ENCODE assay signal across 8 mouse cellular contexts in the genomic region with DNA sequence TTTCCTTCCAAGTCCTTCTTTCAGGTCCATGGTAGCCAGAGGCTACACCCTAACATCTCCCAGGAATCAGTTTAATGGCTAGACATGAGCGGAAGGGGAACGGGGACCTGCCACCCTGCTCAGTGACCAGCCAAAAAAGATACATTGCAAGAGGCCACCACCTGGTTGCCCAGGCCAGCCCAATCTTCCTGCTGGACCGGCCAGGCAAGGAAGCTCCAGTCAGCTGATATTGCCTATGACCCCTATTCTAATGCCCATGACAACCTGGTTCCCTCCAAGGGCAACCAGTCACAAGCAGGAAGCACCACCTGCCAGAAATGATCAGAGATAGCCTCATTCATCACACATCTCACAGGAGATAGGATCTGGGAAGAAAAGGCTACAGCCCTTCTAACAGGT. TPM values are rescaled to one million over a fixed set of nuclear protein-coding genes. Genes with fewer than 3 reads are reported as not detected.
A peak's percentile ranks its signal among the peaks of the same experiment; 100 is the strongest.
DNase-seq lines count a peak whose midpoint lies in the region; ATAC-seq and TF ChIP-seq lines count a peak whose summit lies in the region.

No protein-coding gene starts in this region.

- ATAC-seq in heart, postnatal 0 days (ENCODE audit: insufficient read depth, low read depth): no peak
- ATAC-seq in liver, embryonic 16.5 days (ENCODE audit: low read depth): no peak
- ATAC-seq in monocyte, adult 5-6 weeks (replicated peaks; ENCODE audit: insufficient number of reproducible peaks, low FRiP score, low TSS enrichment, poor library complexity, severe bottlenecking): no peak

- WGBS in heart, embryonic 10.5 days: 85% methylated on average over 3 of the region's 3 CpGs
- WGBS in heart, postnatal 0 days: 82% methylated on average over 3 of the region's 3 CpGs
- WGBS in liver, embryonic 16.5 days (ENCODE audit: insufficient replicate concordance): 53% methylated on average over 3 of the region's 3 CpGs

- in situ Hi-C loops in ES-E14 (cut with MboI; ENCODE audit: low sequenced_read_pairs in 2 of 2, unreplicated experiment in 2 of 2): no loop called here

- peaks cover 18% of the 10 kb centered on the region for H3K27me3 ChIP-seq in heart, embryonic 10.5 days (ENCODE audit: insufficient read depth, poor library complexity, severe bottlenecking)
- no peaks in the 10 kb centered on the region for H3K27me3 ChIP-seq in heart, postnatal 0 days (ENCODE audit: control insufficient read depth, insufficient read depth, low read length)
- no peaks in the 10 kb centered on the region for H3K27me3 ChIP-seq in liver, embryonic 16.5 days (ENCODE audit: control insufficient read depth, insufficient read depth, low read depth, low read length)

- no peak for DNase-seq in heart, embryonic 10.5 days (ENCODE audit: low spot score)
- DNase-seq in heart, postnatal 14 days: no peak
- no peak for DNase-seq in ES-E14 (ENCODE audit: low read depth, low spot score)
- DNase-seq in heart, postnatal 0 days (ENCODE audit: low spot score): no peak
- DNase-seq in embryo, embryonic 11 days: no peak
- no peak for DNase-seq in adrenal gland, adult 8-10 months

- no peaks in the 10 kb centered on the region for H3K9me3 ChIP-seq in heart, embryonic 10.5 days
- H3K9me3 ChIP-seq in ES-E14 (ENCODE audit: control insufficient read depth, insufficient read depth, low read depth, low read length): no peaks in the 10 kb centered on the region
- H3K9me3 ChIP-seq in heart, postnatal 0 days (replicated peaks; ENCODE audit: control insufficient read depth, low read length): no peaks in the 10 kb centered on the region
- H3K9me3 ChIP-seq in liver, embryonic 16.5 days (replicated peaks; ENCODE audit: control insufficient read depth, low read length): no peaks in the 10 kb centered on the region

- peak overlapping the region; percentile 89 for H3K4me2 ChIP-seq in heart, postnatal 0 days (ENCODE audit: low read depth, low read length)
- peak overlapping the region; percentile 90 for H3K4me2 ChIP-seq in liver, embryonic 16.5 days (ENCODE audit: low read depth, low read length)

- no peak for TF ChIP-seq CTCF in heart, postnatal 0 days (IDR thresholded peaks at IDR 0.05; ENCODE audit: low read depth)

- 0 out of 2 replicates have a peak overlapping the region, but pooled peaks have one; percentile 87 for H3K27ac ChIP-seq in heart, embryonic 10.5 days
- H3K27ac ChIP-seq in ES-E14 (ENCODE audit: insufficient read depth, low read depth, low read length, poor library complexity, severe bottlenecking): no peak overlapping the region
- H3K27ac ChIP-seq in heart, postnatal 0 days (ENCODE audit: low read depth): no peak overlapping the region
- no peak overlapping the region for H3K27ac ChIP-seq in liver, embryonic 16.5 days (ENCODE audit: low read length)

- peaks cover 28% of the 10 kb centered on the region for H3K4me1 ChIP-seq in heart, embryonic 10.5 days
- peaks cover 3 to 15% of the 10 kb centered on the region in 2 experiments; a peak in 1 of 4 replicates for H3K4me1 ChIP-seq in ES-E14 (ENCODE audit: control insufficient read depth in 2 of 2, insufficient read depth in 2 of 2, low read length in 2 of 2, poor library complexity in 1 of 2)
- H3K4me1 ChIP-seq in heart, postnatal 0 days (ENCODE audit: control insufficient read depth, insufficient read depth): peaks cover 5% of the 10 kb centered on the region; the same call in 1 of the 2 replicates
- H3K4me1 ChIP-seq in liver, embryonic 16.5 days (ENCODE audit: control insufficient read depth, low read depth, low read length): peaks cover 19% of the 10 kb centered on the region

- peak overlapping the region; percentile 75 for H3K4me3 ChIP-seq in heart, embryonic 10.5 days
- peak overlapping the region; percentile 75 to 77 for H3K4me3 ChIP-seq in ES-E14 (ENCODE audit: insufficient read depth in 1 of 2, low read depth in 1 of 2, low read length in 2 of 2, poor library complexity in 1 of 2, severe bottlenecking in 1 of 2)
- H3K4me3 ChIP-seq in heart, postnatal 0 days (ENCODE audit: low read depth, low read length): peak overlapping the region; percentile 66
- peak overlapping the region; percentile 67 for H3K4me3 ChIP-seq in liver, embryonic 16.5 days (ENCODE audit: low read depth, low read length)

- no peak for TF ChIP-seq EP300 in heart, postnatal 0 days (IDR thresholded peaks at IDR 0.05; ENCODE audit: low read depth)

- H3K36me3 ChIP-seq in heart, embryonic 10.5 days: no peaks in the 10 kb centered on the region
- H3K36me3 ChIP-seq in ES-E14 (ENCODE audit: control insufficient read depth, insufficient read depth, low read length, poor library complexity, severe bottlenecking): no peaks in the 10 kb centered on the region
- no peaks in the 10 kb centered on the region for H3K36me3 ChIP-seq in heart, postnatal 0 days (replicated peaks; ENCODE audit: control insufficient read depth, insufficient read depth, low read length)
- H3K36me3 ChIP-seq in liver, embryonic 16.5 days (ENCODE audit: control insufficient read depth, insufficient read depth): no peaks in the 10 kb centered on the region

- H3K9ac ChIP-seq in ES-E14 (ENCODE audit: insufficient read depth, low read depth, low read length, poor library complexity, severe bottlenecking): peak overlapping the region; percentile 73; the same call in 1 of the 2 replicates
- peak overlapping the region; percentile 47; the same call in 1 of the 2 replicates for H3K9ac ChIP-seq in heart, postnatal 0 days (replicated peaks; ENCODE audit: low read depth, low read length)
- H3K9ac ChIP-seq in liver, embryonic 16.5 days (ENCODE audit: low read depth, low read length): peak overlapping the region; percentile 60

- intact Hi-C loops in heart, postnatal 14 days (cut with DNase I): loop anchor here (5.0 kb wide), 1 partner anchor 114 kb away; no protein-coding TSS in a partner anchor

TF ChIP-seq in ES-E14, 5 proteins besides CTCF, POLR2A, EP300 and RAD21:
- TF ChIP-seq CHD2 (IDR thresholded peaks at IDR 0.05; ENCODE audit: low read depth, low read length) (no peak), ZC3H11A (IDR thresholded peaks at IDR 0.05; ENCODE audit: borderline replicate concordance, low read depth, low read length) (no peak), ZNF384 (IDR thresholded peaks at IDR 0.05; ENCODE audit: low read depth, low read length) (no peak), MAFK (IDR thresholded peaks at IDR 0.05; ENCODE audit: insufficient read depth, low read depth, low read length) (no peak), HCFC1 (IDR thresholded peaks at IDR 0.05; ENCODE audit: borderline replicate concordance, insufficient read depth, low read length) (no peak)

RNA-seq across cellular contexts. Expression of a gene that starts 1.0 kb away (rescaled TPM):
- polyA plus RNA-seq in heart, embryonic 10.5 days (2016; fragmentation: Nextera tagmentation; extraction: Ambion mirVana): 6.5 and 7.0 TPM in 2 replicates
- total RNA-seq in heart, postnatal 14 days (2021): 10 to 100 TPM; 10.2 to 11.1 TPM
- total RNA-seq in ES-E14 (2012; rRNA removed): 10.1 and 10.3 TPM in 2 replicates
- 3.7 and 4.5 TPM in 2 replicates for total RNA-seq in heart, postnatal 0 days (2014; rRNA removed; ENCODE audit: low replicate concordance)
- 3.8 and 4.6 TPM in 2 replicates for polyA plus RNA-seq in heart, postnatal 0 days (2015; fragmentation: Nextera tagmentation; extraction: Ambion mirVana)
- 5.4 and 6.4 TPM in 2 replicates for polyA plus RNA-seq in liver, embryonic 16.5 days (2015; fragmentation: Nextera tagmentation; extraction: Ambion mirVana)
- 10 to 100 TPM; 31.7 to 46.1 (median 42.1) TPM for total RNA-seq in adrenal gland, adult 8-10 months (2022)
- total RNA-seq in monocyte, adult 5-6 weeks (2017): 5.5 to 7.5 TPM (median 6.9 TPM) in 3 replicates

RNA-seq across cellular contexts. Expression of a gene that starts 38.3 kb away (rescaled TPM):
- 117 and 136 TPM in 2 replicates for polyA plus RNA-seq in heart, embryonic 10.5 days (2016; fragmentation: Nextera tagmentation; extraction: Ambion mirVana)
- total RNA-seq in heart, postnatal 14 days (2021): 10 to 100 TPM; 31.2 to 36.3 TPM
- total RNA-seq in ES-E14 (2012; rRNA removed): 110 and 150 TPM in 2 replicates
- 21.8 and 99.5 TPM in 2 replicates for total RNA-seq in heart, postnatal 0 days (2014; rRNA removed; ENCODE audit: low replicate concordance)
- 149 and 153 TPM in 2 replicates for polyA plus RNA-seq in heart, postnatal 0 days (2015; fragmentation: Nextera tagmentation; extraction: Ambion mirVana)
- polyA plus RNA-seq in liver, embryonic 16.5 days (2015; fragmentation: Nextera tagmentation; extraction: Ambion mirVana): 93.9 and 102 TPM in 2 replicates
- 100 to 1,000 TPM; 276 to 340 (median 329) TPM for total RNA-seq in adrenal gland, adult 8-10 months (2022)
- 24.8 to 42.0 TPM (median 26.4 TPM) in 3 replicates for total RNA-seq in monocyte, adult 5-6 weeks (2017)

RNA-seq across cellular contexts. Expression of a gene that starts 50.9 kb away (rescaled TPM):
- polyA plus RNA-seq in heart, embryonic 10.5 days (2016; fragmentation: Nextera tagmentation; extraction: Ambion mirVana): 271 and 283 TPM in 2 replicates
- 100 to 1,000 TPM in 1 of 2 experiments, 10 to 100 TPM in 1; 100.0 to 104 TPM for total RNA-seq in heart, postnatal 14 days (2021)
- 161 and 182 TPM in 2 replicates for total RNA-seq in ES-E14 (2012; rRNA removed)
- total RNA-seq in heart, postnatal 0 days (2014; rRNA removed; ENCODE audit: low replicate concordance): 86.6 and 119 TPM in 2 replicates
- 169 and 177 TPM in 2 replicates for polyA plus RNA-seq in heart, postnatal 0 days (2015; fragmentation: Nextera tagmentation; extraction: Ambion mirVana)
- polyA plus RNA-seq in liver, embryonic 16.5 days (2015; fragmentation: Nextera tagmentation; extraction: Ambion mirVana): 101 and 105 TPM in 2 replicates
- 100 to 1,000 TPM; 215 to 262 (median 251) TPM for total RNA-seq in adrenal gland, adult 8-10 months (2022)
- 298 to 382 TPM (median 299 TPM) in 3 replicates for total RNA-seq in monocyte, adult 5-6 weeks (2017)

RNA-seq across cellular contexts. Expression of a gene that starts 53.5 kb away (rescaled TPM):
- not detected in 2 replicates for polyA plus RNA-seq in heart, embryonic 10.5 days (2016; fragmentation: Nextera tagmentation; extraction: Ambion mirVana)
- total RNA-seq in heart, postnatal 14 days (2021): not detected
- not detected in 2 replicates for total RNA-seq in ES-E14 (2012; rRNA removed)
- not detected in 2 replicates for total RNA-seq in heart, postnatal 0 days (2014; rRNA removed; ENCODE audit: low replicate concordance)
- not detected in 2 replicates for polyA plus RNA-seq in heart, postnatal 0 days (2015; fragmentation: Nextera tagmentation; extraction: Ambion mirVana)
- not detected in 2 replicates for polyA plus RNA-seq in liver, embryonic 16.5 days (2015; fragmentation: Nextera tagmentation; extraction: Ambion mirVana)
- total RNA-seq in adrenal gland, adult 8-10 months (2022): not detected
- total RNA-seq in monocyte, adult 5-6 weeks (2017): not detected in 3 replicates
